Mouse (Mus musculus): ENCODE data around the gene Gm20388.

Gene Gm20388

GRCm38 (mm10) chr8:120739526-120739925, 828.9 kb downstream of the Gm20388 start:
- no peak for DNase-seq (ENCODE audit: low spot score in 2 of 2)

- DNase-seq (ENCODE audit: low spot score in 2 of 2), result no peak
Measured at GRCm38 (mm10) chr8:120740579-120740978, 829.9 kb downstream of the Gm20388 start.

DNA sequence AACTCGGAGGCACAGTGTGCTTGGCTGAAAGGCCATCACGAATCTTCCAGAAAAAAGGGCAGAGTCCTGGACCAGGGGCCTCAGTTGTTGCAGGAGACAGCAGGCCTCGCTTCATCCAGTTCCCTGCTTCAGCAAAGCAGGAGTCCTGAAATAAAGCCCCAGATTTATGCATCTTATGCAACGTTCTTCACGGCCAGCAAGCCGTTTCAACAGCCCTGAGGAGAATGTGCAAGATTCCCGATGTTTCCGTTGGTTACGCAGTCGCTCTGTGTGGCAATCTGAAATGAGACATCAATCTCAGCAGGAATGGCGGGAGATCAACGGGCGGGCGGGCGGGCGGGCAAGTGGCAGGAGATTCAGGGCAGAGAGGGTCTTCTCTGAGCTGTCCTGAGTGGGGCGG, 830.4 kb downstream of the Gm20388 start:
- no peak for DNase-seq (ENCODE audit: low spot score in 2 of 2)

DNA sequence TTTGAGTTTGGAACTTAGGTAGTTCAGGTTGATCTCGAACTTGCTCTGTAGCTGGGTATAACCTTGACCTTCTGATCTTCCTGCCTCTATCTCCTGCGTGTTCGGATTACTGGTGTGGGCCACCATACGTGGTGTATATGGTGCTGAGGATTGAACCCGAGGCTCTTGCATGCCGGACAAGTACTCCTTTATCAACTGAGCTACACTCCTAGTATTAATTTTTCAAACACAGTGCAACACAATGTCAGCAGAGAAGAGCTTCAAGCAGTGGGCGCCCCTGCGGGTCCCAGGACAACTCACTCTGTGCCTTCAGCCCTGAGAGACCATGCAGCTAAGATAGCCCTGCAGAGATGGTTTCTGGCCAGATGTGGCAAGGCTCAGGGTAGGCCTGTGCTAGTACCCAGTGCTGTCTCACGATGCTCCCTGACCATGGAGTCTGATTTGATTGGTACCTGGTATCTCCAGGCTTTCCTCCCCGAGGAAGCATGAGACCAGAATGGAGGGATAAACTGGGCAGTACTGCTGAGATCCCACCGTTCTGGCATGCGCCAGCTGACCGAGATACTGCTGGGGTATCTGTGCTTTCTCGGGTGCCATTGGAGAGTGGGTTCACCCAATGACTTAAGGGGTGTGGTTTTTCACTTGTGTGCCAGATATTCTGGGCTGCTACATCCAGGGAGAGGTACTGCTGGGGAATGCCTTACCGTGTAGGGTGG, 831.3 kb downstream of the Gm20388 start:
- no peak for DNase-seq (ENCODE audit: low spot score in 2 of 2)

- no peak for DNase-seq (ENCODE audit: low spot score in 2 of 2)
Measured at GRCm38 (mm10) chr8:120743149-120743897, 832.7 kb downstream of the Gm20388 start.

DNA sequence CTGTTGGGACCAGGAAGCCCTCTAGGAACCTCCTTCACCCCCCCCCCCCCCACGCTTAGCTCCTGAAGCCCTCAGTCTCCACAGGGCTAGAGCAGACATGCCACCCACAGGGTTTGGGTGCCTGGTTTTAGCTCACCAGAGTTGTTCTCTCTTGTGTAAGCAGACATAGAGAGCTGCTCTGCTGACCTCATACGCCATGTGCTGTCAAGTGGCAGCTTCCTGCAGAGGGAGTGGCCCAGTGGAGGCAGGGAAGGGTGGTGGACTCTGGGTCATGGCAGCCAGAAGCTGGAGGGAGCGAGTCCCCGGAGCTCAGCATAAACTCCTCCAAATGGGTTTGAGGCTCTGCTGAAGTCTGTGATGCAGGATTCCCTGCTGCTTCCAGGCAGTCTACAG, 833.3 kb downstream of the Gm20388 start:
- DNase-seq (ENCODE audit: low spot score in 2 of 2), result no peak

DNA sequence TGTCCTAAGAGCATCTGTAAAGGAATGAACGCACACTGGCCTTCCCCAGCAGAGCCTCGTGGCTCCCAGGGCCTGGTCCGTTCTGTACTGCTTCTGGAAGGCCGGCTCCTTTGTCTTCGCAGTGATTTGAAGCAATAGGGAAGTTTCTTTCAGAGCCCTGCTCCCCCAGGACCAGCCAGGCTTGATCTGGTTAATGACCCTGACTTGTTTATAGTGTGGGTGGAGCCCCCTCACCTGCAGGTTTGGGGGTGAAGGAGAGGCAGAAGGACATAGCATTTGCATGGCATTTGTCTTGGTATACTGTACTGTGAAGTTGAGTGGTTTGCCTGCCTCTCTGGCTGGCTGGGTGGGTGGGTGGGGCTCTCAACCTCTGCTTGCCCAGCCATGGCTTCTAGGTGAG, 833.8 kb downstream of the Gm20388 start:
- DNase-seq (ENCODE audit: low spot score in 2 of 2), result no peak

DNA sequence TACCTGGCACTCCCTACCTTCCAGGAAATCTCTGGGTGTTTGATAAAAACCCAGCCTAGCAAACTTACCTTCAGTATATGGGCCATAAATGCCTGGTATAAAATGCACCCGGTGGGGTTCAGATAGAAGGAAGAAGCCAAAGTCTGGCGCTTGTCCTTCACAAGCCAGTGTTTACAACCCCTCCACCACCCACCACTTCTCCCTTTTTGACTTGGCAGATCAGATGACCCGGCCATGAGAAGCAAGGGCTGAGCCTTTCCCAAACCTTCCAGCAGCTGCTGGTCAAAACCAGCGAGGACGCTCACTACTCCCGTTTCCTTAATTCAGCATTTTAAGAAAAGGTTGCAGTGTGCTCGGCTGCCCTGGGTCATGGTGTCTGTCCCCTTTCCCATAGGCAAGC, 834.6 kb downstream of the Gm20388 start:
- no peak for DNase-seq (ENCODE audit: low spot score in 2 of 2)

DNA sequence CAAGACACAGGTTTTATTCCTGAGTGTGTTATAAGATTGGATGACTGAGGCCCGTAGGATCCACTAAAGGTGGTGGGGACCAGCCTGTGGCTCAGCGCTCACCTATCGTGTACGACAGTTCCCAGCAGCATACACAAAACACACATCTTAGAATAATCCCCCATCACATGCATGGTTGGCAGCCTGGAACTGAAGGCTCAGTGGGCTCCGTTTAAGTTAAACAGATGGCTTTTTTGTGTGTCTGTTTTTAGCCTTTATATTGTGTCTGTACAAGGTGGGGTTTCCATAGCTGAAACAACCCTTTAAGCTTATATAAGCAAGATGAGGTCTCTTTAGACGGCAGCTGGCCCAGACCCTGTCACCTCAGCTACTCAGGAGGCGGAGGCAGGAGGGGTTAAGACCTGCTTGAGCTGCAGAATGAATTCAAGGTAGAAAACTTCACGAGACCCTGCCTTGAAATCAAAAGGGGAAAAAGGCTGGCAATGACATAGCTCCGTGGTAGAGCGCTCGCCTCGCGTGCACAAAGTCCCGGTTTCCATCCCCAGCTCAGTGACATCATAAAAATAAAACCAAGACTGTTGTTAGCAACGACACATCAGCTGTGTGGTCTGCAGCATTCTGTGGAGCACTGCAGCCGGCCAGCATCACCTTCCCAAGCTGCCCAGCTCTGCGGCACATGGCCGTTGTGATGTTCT, 835.5 kb downstream of the Gm20388 start:
- DNase-seq (ENCODE audit: low spot score in 2 of 2), result no peak

GRCm38 (mm10) chr8:120747286-120747685, 836.6 kb downstream of the Gm20388 start:
- DNase-seq (ENCODE audit: low spot score in 2 of 2), result no peak

GRCm38 (mm10) chr8:120750616-120751015, 840.0 kb downstream of the Gm20388 start:
- no peak for DNase-seq (ENCODE audit: low spot score in 2 of 2)

DNA sequence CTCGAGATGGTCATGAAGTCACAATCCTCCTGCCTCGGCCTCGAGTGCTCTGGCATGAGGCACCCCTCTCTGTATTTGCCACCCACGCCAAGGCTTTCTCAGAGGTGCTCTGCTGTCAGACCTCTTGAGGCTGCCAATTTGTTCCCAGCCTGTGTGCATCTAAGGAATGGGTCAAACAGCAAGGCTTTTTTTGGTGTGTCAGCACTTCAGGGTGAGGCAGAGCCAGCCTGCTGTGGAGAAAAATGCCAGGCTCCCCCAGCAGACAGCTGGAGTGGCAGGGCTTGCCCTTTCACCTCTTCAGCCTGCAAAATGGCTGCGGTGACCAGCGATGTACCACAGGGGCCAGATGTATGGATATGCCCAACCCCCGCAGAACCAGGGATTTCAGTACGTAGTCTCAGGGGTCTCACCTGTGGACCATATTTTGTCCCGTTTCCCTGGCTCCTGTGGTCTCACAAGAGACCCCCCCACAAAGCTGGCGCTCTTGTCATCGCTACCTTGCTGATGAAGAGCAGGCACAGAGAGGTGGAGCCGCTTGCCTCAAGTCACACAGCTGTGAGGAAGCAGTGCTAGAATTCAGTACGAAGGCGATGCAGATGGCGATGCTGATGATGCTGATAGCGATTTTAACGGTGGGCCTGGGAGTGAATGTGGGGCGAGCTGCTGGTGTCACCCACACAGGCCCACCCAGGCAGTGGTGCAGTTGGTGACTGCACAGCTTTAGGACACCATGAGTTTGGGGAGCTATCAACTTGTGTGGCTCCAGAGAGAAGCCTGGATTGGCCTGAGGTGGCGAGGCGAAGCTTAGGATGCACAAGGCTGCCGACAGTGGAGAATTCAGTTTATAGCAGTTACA, 840.8 kb downstream of the Gm20388 start:
- DNase-seq (ENCODE audit: low spot score in 2 of 2), result no peak

DNA sequence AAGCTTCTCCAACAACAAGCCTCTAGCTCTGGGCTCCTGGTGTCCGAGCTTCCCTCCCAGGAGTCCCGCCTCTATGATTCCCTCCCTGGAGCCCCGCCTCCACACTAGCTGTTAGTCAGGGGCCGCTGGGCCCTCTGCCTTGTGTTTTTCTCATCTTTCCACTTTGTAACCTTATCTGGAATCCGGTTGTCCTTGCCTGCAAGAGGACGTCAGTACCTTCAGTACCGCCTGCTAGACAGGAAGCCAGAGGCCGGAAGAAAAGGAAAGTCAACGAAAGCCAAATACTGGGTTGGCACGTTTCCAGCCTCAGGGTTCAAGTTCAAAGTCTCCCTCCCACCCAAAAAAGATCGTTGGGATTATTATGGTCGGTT, 841.4 kb downstream of the Gm20388 start:
- DNase-seq (ENCODE audit: low spot score in 2 of 2), result no peak

GRCm38 (mm10) chr8:120753476-120753875, 842.8 kb downstream of the Gm20388 start:
- DNase-seq (ENCODE audit: low spot score in 2 of 2), result no peak

GRCm38 (mm10) chr8:120755306-120756297, 845.0 kb downstream of the Gm20388 start:
- DNase-seq (ENCODE audit: low spot score in 2 of 2), result no peak

- no peak for DNase-seq (ENCODE audit: low spot score in 2 of 2)
Measured at GRCm38 (mm10) chr8:120758005-120758404, 847.4 kb downstream of the Gm20388 start.

DNA sequence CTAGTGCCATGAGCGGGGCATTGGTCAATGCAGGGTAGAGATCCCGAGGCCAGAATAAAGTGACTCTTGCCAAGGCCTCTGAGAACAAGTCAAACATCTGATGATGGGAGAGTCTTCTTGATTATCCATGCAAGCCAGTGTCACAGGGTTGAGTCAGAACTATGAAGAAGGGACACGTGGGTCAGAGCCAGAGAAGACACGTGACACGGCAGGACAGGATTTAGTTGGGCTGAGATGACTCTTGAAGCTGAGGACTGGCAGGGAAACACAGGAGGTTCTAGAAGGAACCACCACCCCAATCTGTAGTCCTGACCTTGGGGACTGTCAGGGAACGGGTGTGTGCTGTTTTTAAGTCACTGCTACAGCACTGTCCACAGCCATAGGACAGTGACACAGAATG, 849.2 kb downstream of the Gm20388 start:
- DNase-seq (ENCODE audit: low spot score in 2 of 2), result no peak

GRCm38 (mm10) chr8:120760341-120761215, 849.9 kb downstream of the Gm20388 start:
- no peak for DNase-seq (ENCODE audit: low spot score in 2 of 2)

- DNase-seq (ENCODE audit: low spot score in 2 of 2), result no peak
Measured at GRCm38 (mm10) chr8:120763267-120763666, 852.6 kb downstream of the Gm20388 start.

DNA sequence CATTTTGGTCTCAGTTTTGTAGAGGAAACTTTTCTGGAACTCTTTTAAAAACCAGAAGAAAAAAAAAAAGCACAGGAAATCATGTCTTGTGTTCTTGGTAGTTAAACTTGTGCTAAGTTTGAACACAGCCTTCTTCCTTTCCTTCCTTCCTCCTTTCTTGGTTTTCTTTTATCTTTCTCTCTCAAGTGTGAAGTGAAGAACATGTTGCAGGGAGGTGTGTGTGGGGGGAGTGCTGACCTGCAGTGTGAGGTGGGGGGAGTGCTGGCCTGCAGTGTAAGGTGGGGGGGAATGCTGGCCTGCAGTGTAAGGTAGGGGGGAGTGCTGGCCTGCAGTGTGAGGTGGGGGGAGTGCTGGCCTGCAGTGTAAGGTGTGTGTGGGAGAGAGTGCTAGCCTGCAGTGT, 854.0 kb downstream of the Gm20388 start:
- DNase-seq (ENCODE audit: low spot score in 2 of 2), result no peak
